Comparison of ENCODE assay signal across 8 mouse cellular contexts in genomic region chr9:101080046-101080685, GRCm38 (mm10). TPM values are rescaled to one million over a fixed set of nuclear protein-coding genes. Genes with fewer than 3 reads are reported as not detected.
DNase-seq lines count a peak whose midpoint lies in the region; ATAC-seq and TF ChIP-seq lines count a peak whose summit lies in the region.

No protein-coding gene starts in this region.

- peak overlapping the region; percentile 3; the same call in 1 of the 2 replicates for H3K4me2 ChIP-seq in heart, postnatal 0 days (ENCODE audit: low read depth, low read length)
- H3K4me2 ChIP-seq in lung, embryonic 16.5 days (ENCODE audit: low read depth, low read length): no peak overlapping the region; the same call in 1 of the 2 replicates

- peaks cover 22% of the 10 kb centered on the region for H3K4me1 ChIP-seq in heart, postnatal 0 days (ENCODE audit: control insufficient read depth, insufficient read depth)
- peaks cover 22% of the 10 kb centered on the region for H3K4me1 ChIP-seq in lung, embryonic 16.5 days (replicated peaks; ENCODE audit: control insufficient read depth, insufficient read depth, low read length)

- H3K4me3 ChIP-seq in heart, postnatal 0 days (ENCODE audit: low read depth, low read length): no peak overlapping the region
- H3K4me3 ChIP-seq in lung, embryonic 16.5 days (ENCODE audit: low read length): no peak overlapping the region

- H3K9me3 ChIP-seq in heart, postnatal 0 days (replicated peaks; ENCODE audit: control insufficient read depth, low read length): no peaks in the 10 kb centered on the region
- H3K9me3 ChIP-seq in lung, embryonic 16.5 days (ENCODE audit: control insufficient read depth, low read length): no peaks in the 10 kb centered on the region

- 53% methylated on average over 3 of the region's 3 CpGs for WGBS in heart, postnatal 0 days
- WGBS in lung, embryonic 16.5 days: 35% methylated on average over 3 of the region's 3 CpGs

- no peak for DNase-seq in heart, postnatal 0 days (ENCODE audit: low spot score)
- no peak for DNase-seq in heart, adult 8-10 months (ENCODE audit: low spot score)
- peak; percentile 27 for DNase-seq in A20 (ENCODE audit: low read depth, low spot score)
- no peak for DNase-seq in brain, embryonic 14.5 days (ENCODE audit: low read depth)
- DNase-seq in layer of hippocampus, postnatal 25 days (ENCODE audit: extremely low spot score in 1 of 2, low spot score in 1 of 2): no peak
- DNase-seq in embryo, embryonic 10 days (ENCODE audit: low spot score): no peak

- TF ChIP-seq CTCF in heart, postnatal 0 days (IDR thresholded peaks at IDR 0.05; ENCODE audit: low read depth): no peak
- 0 out of 2 replicates have a peak, but pooled peaks have one; percentile 6 for TF ChIP-seq CTCF in brain, embryonic 14.5 days (IDR thresholded peaks at IDR 0.05; ENCODE audit: borderline replicate concordance, extremely low read depth, insufficient read depth, insufficient read length)

- TF ChIP-seq POLR2A in brain, embryonic 14.5 days (IDR thresholded peaks at IDR 0.05; ENCODE audit: borderline replicate concordance, extremely low read depth, insufficient read depth, insufficient read length, poor library complexity, severe bottlenecking): no peak

- TF ChIP-seq EP300 in heart, postnatal 0 days (IDR thresholded peaks at IDR 0.05; ENCODE audit: low read depth): no peak

- H3K9ac ChIP-seq in heart, postnatal 0 days (replicated peaks; ENCODE audit: low read depth, low read length): no peak overlapping the region
- H3K9ac ChIP-seq in lung, embryonic 16.5 days (ENCODE audit: low read length): no peak overlapping the region

- H3K27me3 ChIP-seq in heart, postnatal 0 days (ENCODE audit: control insufficient read depth, insufficient read depth, low read length): no peaks in the 10 kb centered on the region
- no peaks in the 10 kb centered on the region for H3K27me3 ChIP-seq in lung, embryonic 16.5 days (ENCODE audit: control insufficient read depth, insufficient read depth, low read depth, low read length)

- no peak for ATAC-seq in heart, postnatal 0 days (ENCODE audit: insufficient read depth, low read depth)
- peak; percentile 24; the same call in 1 of the 2 replicates for ATAC-seq in lung, embryonic 16.5 days (ENCODE audit: low read depth)
- ATAC-seq in monocyte, adult 5-6 weeks (replicated peaks; ENCODE audit: insufficient number of reproducible peaks, low FRiP score, low TSS enrichment, poor library complexity, severe bottlenecking): no peak

- no peak overlapping the region for H3K27ac ChIP-seq in heart, postnatal 0 days (ENCODE audit: low read depth)
- no peak overlapping the region for H3K27ac ChIP-seq in lung, embryonic 16.5 days (ENCODE audit: low read length)

- no peaks in the 10 kb centered on the region for H3K36me3 ChIP-seq in heart, postnatal 0 days (replicated peaks; ENCODE audit: control insufficient read depth, insufficient read depth, low read length)
- H3K36me3 ChIP-seq in lung, embryonic 16.5 days (ENCODE audit: control insufficient read depth, insufficient read depth, low read length): no peaks in the 10 kb centered on the region

RNA-seq across cellular contexts. Expression of gene Msl2, which starts 6.3 kb away (rescaled TPM):
- total RNA-seq in heart, postnatal 0 days (2014; rRNA removed; ENCODE audit: low replicate concordance): 14.3 and 17.8 TPM in 2 replicates
- 2.6 and 3.0 TPM in 2 replicates for polyA plus RNA-seq in heart, postnatal 0 days (2015; fragmentation: Nextera tagmentation; extraction: Ambion mirVana)
- total RNA-seq in heart, adult 8-10 months (2022): 10 to 100 TPM; 30.6 to 35.1 (median 34.1) TPM
- polyA plus RNA-seq in brain, embryonic 14.5 days (2012; rRNA removed): 25.8 and 33.6 TPM in 2 replicates
- polyA plus RNA-seq in lung, embryonic 16.5 days (2015; fragmentation: Nextera tagmentation; extraction: Ambion mirVana): 3.7 and 3.9 TPM in 2 replicates
- 52.9 to 75.5 TPM (median 58.3 TPM) in 3 replicates for total RNA-seq in monocyte, adult 5-6 weeks (2017)
- total RNA-seq in layer of hippocampus, postnatal 25 days (2021): 10 to 100 TPM; 61.5 to 66.9 TPM

RNA-seq across cellular contexts. Expression of gene Pccb, which starts 45.5 kb away (rescaled TPM):
- total RNA-seq in heart, postnatal 0 days (2014; rRNA removed; ENCODE audit: low replicate concordance): 80.8 and 80.9 TPM in 2 replicates
- 30.5 and 32.2 TPM in 2 replicates for polyA plus RNA-seq in heart, postnatal 0 days (2015; fragmentation: Nextera tagmentation; extraction: Ambion mirVana)
- 100 to 1,000 TPM; 105 to 121 (median 110) TPM for total RNA-seq in heart, adult 8-10 months (2022)
- polyA plus RNA-seq in brain, embryonic 14.5 days (2012; rRNA removed): 62.7 and 63.1 TPM in 2 replicates
- 22.1 and 22.5 TPM in 2 replicates for polyA plus RNA-seq in lung, embryonic 16.5 days (2015; fragmentation: Nextera tagmentation; extraction: Ambion mirVana)
- total RNA-seq in monocyte, adult 5-6 weeks (2017): 2.6 to 5.3 TPM (median 3.8 TPM) in 3 replicates
- total RNA-seq in layer of hippocampus, postnatal 25 days (2021): 10 to 100 TPM; 44.7 to 45.6 TPM
